Mouse (Mus musculus): ENCODE results near the gene Dync1h1. TPM values are rescaled to one million over a fixed set of nuclear protein-coding genes. Genes with fewer than 3 reads are reported as not detected.
A peak's percentile ranks its signal among the peaks of the same experiment; 100 is the strongest.

Gene Dync1h1
- polyA plus RNA-seq, 2 experiments = 12.4 to 27.3 TPM

DNA sequence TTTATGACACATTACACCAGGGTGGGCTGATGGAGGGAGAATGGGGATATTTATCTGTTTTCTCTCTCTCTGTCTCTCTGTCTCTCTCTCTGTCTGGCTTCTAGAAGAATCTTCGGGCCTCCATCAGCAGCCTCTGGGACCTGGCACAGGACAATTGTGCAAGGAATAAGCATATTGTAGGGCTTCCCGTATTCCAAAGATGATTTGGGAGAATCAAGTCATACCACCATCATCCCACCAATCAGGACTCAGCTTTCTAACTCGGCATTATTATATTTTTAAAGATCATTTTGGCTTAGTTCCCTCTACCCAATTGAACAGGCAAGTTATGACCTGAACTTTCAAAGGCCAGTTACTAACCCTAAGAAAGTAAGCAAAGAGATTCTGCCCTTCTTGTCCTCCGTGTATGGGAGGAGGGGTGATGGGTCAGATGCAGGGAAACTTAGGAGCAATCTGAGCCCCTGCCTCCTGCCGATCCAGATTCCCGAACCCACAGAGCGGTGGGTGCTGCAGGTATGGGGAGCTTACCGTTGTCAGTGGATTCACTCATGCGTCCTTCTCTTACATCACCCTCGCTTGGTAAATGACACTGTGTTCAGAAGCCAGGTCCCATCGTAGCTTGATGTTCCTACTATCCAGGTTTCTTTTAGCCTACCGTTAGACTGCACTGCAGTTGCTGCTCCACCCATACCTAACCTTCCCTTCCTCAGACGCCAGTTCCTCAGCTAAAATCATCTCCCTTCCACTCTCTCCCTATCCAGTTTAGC is 844 bp upstream of the Dync1h1 start:
- peak overlapping the region; percentile 45 to 99 for H3K4me3 ChIP-seq (ENCODE audit: insufficient read depth in 1 of 2, low read depth in 2 of 2, low read length in 2 of 2)

DNA sequence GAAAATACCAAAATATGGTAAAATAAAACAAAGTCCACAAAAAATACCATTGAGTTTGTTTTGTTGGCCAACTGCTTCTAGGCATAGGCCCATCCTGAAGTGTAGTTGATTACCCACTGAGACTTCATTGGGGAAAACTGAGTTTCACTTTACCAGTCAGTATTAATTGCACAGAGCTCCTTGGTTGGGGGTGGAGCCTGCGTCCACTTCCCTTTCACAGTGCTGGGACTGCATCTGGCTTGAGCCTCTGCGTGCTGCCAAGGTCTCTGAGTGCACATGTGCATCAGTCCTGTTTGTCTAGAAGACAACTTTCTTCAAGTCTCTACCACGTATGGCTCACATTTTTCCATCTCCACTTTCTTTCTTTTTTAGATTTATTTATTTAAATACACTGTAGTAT is 4.9 kb downstream of the Dync1h1 start:
- 59% methylated on average over 3 of the region's 3 CpGs for WGBS (ENCODE audit: insufficient replicate concordance)
- no peak overlapping the region for H3K4me3 ChIP-seq (ENCODE audit: insufficient read depth in 1 of 2, low read depth in 2 of 2, low read length in 2 of 2)
- peaks cover 10 to 17% of the 10 kb centered on the region in 2 experiments for H3K4me1 ChIP-seq (replicated peaks; ENCODE audit: control insufficient read depth in 2 of 2, insufficient read depth in 2 of 2, low read length in 1 of 2)
- H3K27ac ChIP-seq = no peak overlapping the region
- no peaks in the 10 kb centered on the region for H3K27me3 ChIP-seq (ENCODE audit: control insufficient read depth, insufficient read depth, low read length)
- no peaks in the 10 kb centered on the region for H3K9me3 ChIP-seq (ENCODE audit: control insufficient read depth, low read length)
- no peaks in the 10 kb centered on the region for H3K36me3 ChIP-seq (replicated peaks; ENCODE audit: control insufficient read depth, insufficient read depth, low read depth)
- no peak overlapping the region for H3K9ac ChIP-seq (replicated peaks)
- TF ChIP-seq EP300 (IDR thresholded peaks at IDR 0.05; ENCODE audit: low read depth) (no peak), CTCF (IDR thresholded peaks at IDR 0.05; ENCODE audit: low read depth) (no peak)
- DNase-seq (ENCODE audit: low read depth in 3 of 3, low spot score in 3 of 3) (no peak), ATAC-seq (ENCODE audit: insufficient read depth) (no peak)
- no peak overlapping the region for H3K4me2 ChIP-seq (ENCODE audit: low read depth)

More for the DNA sequence above, 844 bp upstream of the Dync1h1 start:
- Histone ChIP-seq H3K9me3 (ENCODE audit: control insufficient read depth, low read length) (no peaks in the 10 kb centered on the region), H3K4me2 (ENCODE audit: low read depth) (peak overlapping the region; percentile 94), H3K27ac (no peak overlapping the region), H3K9ac (replicated peaks) (0 out of 2 replicates have a peak overlapping the region, but pooled peaks have one; percentile 18), H3K4me1 (replicated peaks; ENCODE audit: control insufficient read depth in 2 of 2, insufficient read depth in 2 of 2, low read length in 1 of 2) (peaks cover 15 to 20% of the 10 kb centered on the region in 2 experiments), H3K36me3 (replicated peaks; ENCODE audit: control insufficient read depth, insufficient read depth, low read depth) (no peaks in the 10 kb centered on the region), H3K27me3 (ENCODE audit: control insufficient read depth, insufficient read depth, low read length) (no peaks in the 10 kb centered on the region)
- TF ChIP-seq EP300 (IDR thresholded peaks at IDR 0.05; ENCODE audit: low read depth) = no peak
- no peak for TF ChIP-seq CTCF (IDR thresholded peaks at IDR 0.05; ENCODE audit: low read depth)
- ATAC-seq (ENCODE audit: insufficient read depth) = peak; percentile 0; the same call in 1 of the 2 replicates
- no peak for DNase-seq (ENCODE audit: low read depth in 3 of 3, low spot score in 3 of 3)
- 49% methylated on average over 13 of the region's 13 CpGs for WGBS (ENCODE audit: insufficient replicate concordance)

DNA sequence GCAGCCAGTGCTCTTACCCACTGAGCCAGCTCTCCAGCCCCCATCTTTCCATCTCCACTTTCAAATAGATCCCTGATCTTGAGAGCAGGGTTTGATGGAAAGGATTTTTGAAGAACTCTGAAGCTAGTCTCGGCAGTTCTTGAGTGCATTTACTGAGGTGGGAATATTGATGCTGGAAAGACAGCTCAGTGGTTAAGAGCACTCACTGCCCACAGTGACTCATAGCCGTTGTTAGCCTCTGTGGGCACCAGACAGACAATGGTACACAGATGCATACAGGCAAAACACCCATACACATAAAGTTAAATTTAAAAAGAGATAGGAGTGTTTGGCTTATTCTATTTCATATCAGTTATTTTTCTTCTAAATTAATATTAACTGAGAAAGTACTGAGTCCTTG is 5.4 kb downstream of the Dync1h1 start:
- H3K4me1 ChIP-seq (replicated peaks; ENCODE audit: control insufficient read depth in 2 of 2, insufficient read depth in 2 of 2, low read length in 1 of 2) = peaks cover 10 to 17% of the 10 kb centered on the region in 2 experiments
- no peak overlapping the region for H3K9ac ChIP-seq (replicated peaks)
- no peak for TF ChIP-seq EP300 (IDR thresholded peaks at IDR 0.05; ENCODE audit: low read depth)
- no peak for TF ChIP-seq CTCF (IDR thresholded peaks at IDR 0.05; ENCODE audit: low read depth)
- no peak for ATAC-seq (ENCODE audit: insufficient read depth)
- no peak overlapping the region for H3K4me2 ChIP-seq (ENCODE audit: low read depth)
- H3K4me3 ChIP-seq (ENCODE audit: insufficient read depth in 1 of 2, low read depth in 2 of 2, low read length in 2 of 2) = no peak overlapping the region
- H3K36me3 ChIP-seq (replicated peaks; ENCODE audit: control insufficient read depth, insufficient read depth, low read depth) = no peaks in the 10 kb centered on the region
- no peaks in the 10 kb centered on the region for H3K27me3 ChIP-seq (ENCODE audit: control insufficient read depth, insufficient read depth, low read length)
- no peak overlapping the region for H3K27ac ChIP-seq
- DNase-seq (ENCODE audit: low read depth in 3 of 3, low spot score in 3 of 3) = no peak
- 74% methylated on average over 2 of the region's 2 CpGs for WGBS (ENCODE audit: insufficient replicate concordance)
- H3K9me3 ChIP-seq (ENCODE audit: control insufficient read depth, low read length) = no peaks in the 10 kb centered on the region

GRCm38 (mm10) chr12:110608460-110609152 is 7.4 kb downstream of the Dync1h1 start:
- peaks cover 2 to 3% of the 10 kb centered on the region in 2 experiments for H3K4me1 ChIP-seq (replicated peaks; ENCODE audit: control insufficient read depth in 2 of 2, insufficient read depth in 2 of 2, low read length in 1 of 2)
- 54% methylated on average over 11 of the region's 11 CpGs for WGBS (ENCODE audit: insufficient replicate concordance)
- peaks cover 4% of the 10 kb centered on the region; the same call in 1 of the 2 replicates for H3K36me3 ChIP-seq (replicated peaks; ENCODE audit: control insufficient read depth, insufficient read depth, low read depth)
- peak; percentile 44; the same call in 1 of the 2 replicates for ATAC-seq (ENCODE audit: insufficient read depth)
- peak in 1 of 3 experiments; percentile 11 for DNase-seq (ENCODE audit: low read depth in 3 of 3, low spot score in 3 of 3)
- no peak overlapping the region; the same call in 1 of the 2 replicates for H3K9ac ChIP-seq (replicated peaks)
- no peak overlapping the region for H3K27ac ChIP-seq
- H3K4me3 ChIP-seq (ENCODE audit: insufficient read depth in 1 of 2, low read depth in 2 of 2, low read length in 2 of 2) = no peak overlapping the region
- no peaks in the 10 kb centered on the region for H3K27me3 ChIP-seq (ENCODE audit: control insufficient read depth, insufficient read depth, low read length)
- no peaks in the 10 kb centered on the region for H3K9me3 ChIP-seq (ENCODE audit: control insufficient read depth, low read length)
- no peak for TF ChIP-seq EP300 (IDR thresholded peaks at IDR 0.05; ENCODE audit: low read depth)
- peak; percentile 48 for TF ChIP-seq CTCF (IDR thresholded peaks at IDR 0.05; ENCODE audit: low read depth)
- no peak overlapping the region for H3K4me2 ChIP-seq (ENCODE audit: low read depth)

DNA sequence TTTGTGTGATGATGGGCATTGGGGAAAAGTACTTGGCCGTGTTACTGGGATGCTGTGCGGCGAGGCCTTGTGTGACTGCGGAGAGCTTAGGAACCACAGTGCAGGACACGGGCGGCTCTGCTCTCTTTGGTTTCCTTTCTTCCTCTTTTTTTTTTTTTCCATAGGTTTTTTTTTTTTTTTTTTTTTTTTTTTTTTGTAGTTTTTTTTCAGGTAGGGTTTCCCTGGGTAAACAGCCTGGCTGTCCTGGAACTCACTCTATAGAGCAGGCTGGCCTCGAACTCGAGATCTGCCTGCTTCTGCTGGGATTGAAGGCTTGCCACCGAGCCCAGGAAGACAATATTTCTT is 7.9 kb downstream of the Dync1h1 start:
- Histone ChIP-seq H3K4me3 (ENCODE audit: insufficient read depth in 1 of 2, low read depth in 2 of 2, low read length in 2 of 2) (no peak overlapping the region), H3K9ac (replicated peaks) (no peak overlapping the region), H3K4me2 (ENCODE audit: low read depth) (no peak overlapping the region), H3K27me3 (ENCODE audit: control insufficient read depth, insufficient read depth, low read length) (no peaks in the 10 kb centered on the region), H3K9me3 (ENCODE audit: control insufficient read depth, low read length) (no peaks in the 10 kb centered on the region), H3K36me3 (replicated peaks; ENCODE audit: control insufficient read depth, insufficient read depth, low read depth) (peaks cover 7% of the 10 kb centered on the region), H3K27ac (no peak overlapping the region), H3K4me1 (replicated peaks; ENCODE audit: control insufficient read depth in 2 of 2, insufficient read depth in 2 of 2, low read length in 1 of 2) (no peaks in the 10 kb centered on the region; a peak in 1 of 4 replicates)
- WGBS (ENCODE audit: insufficient replicate concordance) = 71% methylated on average over 9 of the region's 9 CpGs
- DNase-seq (ENCODE audit: low read depth in 3 of 3, low spot score in 3 of 3) (no peak), ATAC-seq (ENCODE audit: insufficient read depth) (no peak)
- no peak for TF ChIP-seq EP300 (IDR thresholded peaks at IDR 0.05; ENCODE audit: low read depth)
- TF ChIP-seq CTCF (IDR thresholded peaks at IDR 0.05; ENCODE audit: low read depth) = no peak

All from liver, embryonic 14.5 days (tissue).